Mouse (Mus musculus) embryonic fibroblast, embryonic 13.5 days (primary cell): Measurements from ENCODE around the gene Masp1.

ENCODE experiments used
- CTCF ChIP-seq: IDR thresholded peaks from 2 replicates; pipeline ENCODE4 v1.5.1; 2011; ENCODE audit warnings: mild to moderate bottlenecking, control low read depth, low read length, moderate library complexity, borderline replicate concordance; ENCODE audit not compliant: insufficient read depth
- POLR2A ChIP-seq: IDR thresholded peaks from 2 replicates; pipeline ENCODE4 v1.6.1; 2011; ENCODE audit warnings: low read depth, mild to moderate bottlenecking, control low read depth, low read length, moderate library complexity

GRCm38 (mm10) chr16:23541046-23541445, 20.4 kb upstream of the Masp1 start:
- TF ChIP-seq POLR2A (no peak), CTCF (no peak)
